Mouse (Mus musculus): ENCODE measurements around the gene Zfp866. TPM values are rescaled to one million over a fixed set of nuclear protein-coding genes. Genes with fewer than 3 reads are reported as not detected.

Zfp866 gene
- 1.4 and 1.5 TPM in 2 replicates for polyA plus RNA-seq (2012)

DNA sequence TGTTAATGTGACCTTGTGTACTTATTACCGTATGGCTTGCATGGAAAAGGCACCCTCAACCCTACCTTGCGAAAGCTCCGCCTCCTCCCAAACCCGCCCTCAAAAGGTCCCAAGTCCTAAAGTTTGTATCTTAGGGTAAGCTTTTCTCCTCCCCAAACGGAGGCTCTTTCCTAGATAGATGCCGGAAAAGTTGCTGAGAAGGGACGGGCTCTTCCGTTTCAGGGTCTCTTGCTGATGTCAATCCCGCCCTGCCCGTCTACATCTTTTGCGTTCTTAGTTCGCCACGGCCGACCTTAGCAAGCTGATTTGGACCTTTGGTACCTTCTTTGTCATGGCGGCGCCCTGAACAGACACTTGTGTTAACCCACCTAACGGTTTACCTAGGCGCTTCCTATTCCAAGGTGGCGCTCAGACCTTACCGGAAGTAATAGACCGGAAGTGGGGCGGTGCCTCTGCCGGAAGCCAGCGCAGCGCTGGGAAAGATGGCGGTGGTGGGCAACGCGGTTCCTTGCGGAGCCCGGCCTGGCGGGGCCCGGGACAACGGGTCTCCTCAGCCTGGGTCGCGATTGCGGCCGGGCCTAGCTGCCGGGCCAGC is at the start of gene Zfp866, which contains the start of gene Atp13a1:
TSS of gene Zfp866 (minus strand) at position 406 of the 595 bp plus-strand sequence.
TSS of gene Atp13a1 (plus strand) at position 391 of the 595 bp plus-strand sequence.
- no peak for TF ChIP-seq GATA1 (IDR thresholded peaks at IDR 0.05; ENCODE audit: low read length)

DNA sequence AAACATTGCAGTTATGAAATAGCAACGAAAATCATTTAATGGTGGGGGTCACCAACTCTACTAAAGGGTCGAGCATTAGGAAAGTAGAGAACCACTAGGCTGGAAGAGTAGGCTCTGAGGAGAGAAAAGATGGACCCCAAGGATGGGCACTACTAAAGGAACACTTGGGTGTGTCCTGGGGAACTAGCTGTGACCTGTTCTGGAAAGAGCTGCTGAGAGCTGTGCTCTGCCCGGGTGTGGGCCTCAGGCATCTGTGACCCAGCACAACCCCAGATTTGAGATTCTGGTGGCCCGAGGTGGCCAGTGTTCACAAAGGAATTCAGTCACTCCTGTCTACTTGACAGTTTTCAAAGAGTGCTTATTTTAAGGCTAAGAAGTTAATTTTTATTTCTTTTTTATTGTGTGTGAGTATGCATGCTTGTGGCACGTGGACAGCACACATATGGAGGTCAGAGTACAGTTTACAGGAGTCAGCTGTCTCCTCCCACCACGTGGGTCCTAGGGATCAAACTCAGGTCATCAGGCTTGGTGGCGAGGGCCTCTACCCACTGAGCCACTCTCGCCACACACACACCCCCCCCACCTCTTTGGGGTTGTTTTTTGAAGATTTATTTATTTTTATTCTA is 46.2 kb upstream of the Zfp866 start:
- no peak for TF ChIP-seq GATA1 (IDR thresholded peaks at IDR 0.05; ENCODE audit: low read length)

DNA sequence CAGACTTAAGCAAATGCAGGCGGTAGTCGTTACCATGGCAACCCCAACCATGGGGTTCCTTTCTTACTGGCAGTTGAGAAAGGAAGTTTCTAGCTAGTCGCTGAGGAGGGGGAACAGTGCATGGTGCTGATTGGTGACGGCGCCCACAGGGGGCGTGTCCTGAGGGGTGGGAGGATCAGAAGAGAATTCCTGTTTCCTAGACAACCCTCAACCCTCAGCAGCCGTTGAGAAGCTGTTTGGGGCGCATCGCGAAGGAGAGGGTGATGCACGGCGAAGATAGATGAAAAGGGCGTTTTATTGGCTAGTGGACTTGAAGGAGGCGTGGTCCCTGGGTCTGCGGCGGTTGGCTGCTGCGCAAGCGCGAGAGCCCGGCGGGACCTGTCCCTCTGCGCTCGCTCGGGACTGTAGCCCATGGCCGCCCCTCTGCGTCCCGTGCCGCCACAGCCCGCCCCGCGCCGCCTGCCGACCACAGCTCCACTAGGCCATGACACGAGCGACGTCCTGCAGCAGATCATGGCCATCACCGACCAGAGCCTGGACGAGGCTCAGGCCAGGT is 41.4 kb upstream of the Zfp866 start, which contains the start of gene Pbx4:
TSS of gene Pbx4 (plus strand) at position 194 of the 556 bp plus-strand sequence.
- no peak for TF ChIP-seq GATA1 (IDR thresholded peaks at IDR 0.05; ENCODE audit: low read length)

DNA sequence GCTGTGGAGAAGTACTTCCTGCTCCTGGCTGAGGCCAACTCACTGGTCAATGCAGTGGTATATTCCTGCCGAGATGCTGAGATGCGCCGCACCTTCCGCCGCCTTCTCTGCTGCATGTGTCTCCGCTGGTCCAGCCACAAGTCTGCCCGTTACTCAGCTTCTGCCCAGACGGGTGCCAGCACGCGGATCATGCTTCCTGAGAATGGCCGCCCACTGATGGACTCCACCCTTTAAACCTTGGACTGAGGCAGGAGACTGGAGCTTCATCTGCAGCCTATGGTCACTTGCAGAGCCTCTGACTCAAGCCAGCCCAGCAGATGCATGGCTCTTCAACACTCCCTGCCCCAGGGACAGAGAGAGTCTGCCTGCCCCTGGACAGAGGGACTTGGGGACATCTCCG is 35.4 kb upstream of the Zfp866 start:
- TF ChIP-seq GATA1 (IDR thresholded peaks at IDR 0.05; ENCODE audit: low read length): no peak

DNA sequence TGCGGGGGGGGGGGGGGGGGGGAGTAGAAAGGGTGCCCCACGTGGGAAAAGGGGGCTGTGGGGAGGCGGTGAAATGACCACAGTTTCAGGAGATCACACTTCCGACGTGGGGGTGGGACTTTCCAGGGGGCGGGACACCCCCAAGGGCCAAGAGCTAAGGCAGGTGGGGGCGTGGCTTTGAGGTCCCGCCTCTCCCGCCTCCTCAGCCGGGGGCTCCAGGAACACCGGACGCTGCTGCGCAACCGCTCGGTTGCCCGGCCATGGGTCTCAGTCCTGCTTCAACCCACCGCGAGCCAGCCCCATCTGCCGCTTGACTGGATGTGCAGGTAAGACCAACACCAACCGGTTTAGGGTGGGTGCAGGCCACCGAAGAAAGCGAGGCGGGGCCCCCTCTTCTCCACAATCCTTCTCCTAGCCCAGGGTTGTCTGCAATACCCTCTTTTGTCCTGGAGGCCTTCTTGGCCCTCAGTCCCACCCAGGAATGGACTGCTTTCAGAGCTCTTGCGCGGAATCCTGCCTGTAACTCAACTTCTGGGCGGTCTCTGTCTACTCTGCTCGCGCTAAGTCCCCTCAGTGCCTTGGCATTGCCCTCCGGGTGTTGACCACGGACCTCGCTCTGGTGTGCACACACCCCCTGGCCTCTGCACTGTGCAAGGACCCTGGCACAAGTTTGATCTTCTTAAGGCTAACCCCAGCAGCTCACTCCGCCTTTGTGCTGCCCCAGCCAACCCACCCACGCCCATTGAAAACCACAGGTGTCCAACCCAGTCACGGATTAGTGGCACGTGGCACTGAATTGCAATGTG is 31.6 kb upstream of the Zfp866 start, which contains the start of gene Lpar2:
TSS of gene Lpar2 (plus strand) at position 44 of the 806 bp plus-strand sequence.
- TF ChIP-seq GATA1 (IDR thresholded peaks at IDR 0.05; ENCODE audit: low read length): no peak

DNA sequence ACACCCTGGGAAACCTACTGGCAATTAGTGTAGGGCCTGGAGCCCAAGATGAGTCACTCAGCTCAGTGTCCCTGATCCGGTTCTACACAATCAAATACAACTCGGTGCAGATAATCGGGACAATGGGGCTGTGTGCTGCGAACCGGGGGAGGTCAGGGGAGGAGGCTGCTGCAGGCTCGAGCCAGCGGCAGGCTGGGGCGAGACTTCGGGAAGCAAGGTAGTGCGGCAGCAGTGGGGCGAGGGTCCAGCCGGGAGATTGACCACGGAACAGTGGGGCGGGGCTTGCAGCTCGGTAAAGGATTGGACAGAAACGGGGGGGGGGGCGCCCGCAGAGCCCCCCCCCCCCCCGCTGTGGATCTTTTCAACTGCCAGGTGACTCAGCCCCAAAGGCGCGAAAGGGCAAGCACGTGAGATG is 31.0 kb upstream of the Zfp866 start:
- TF ChIP-seq GATA1 (IDR thresholded peaks at IDR 0.05; ENCODE audit: low read length): no peak

DNA sequence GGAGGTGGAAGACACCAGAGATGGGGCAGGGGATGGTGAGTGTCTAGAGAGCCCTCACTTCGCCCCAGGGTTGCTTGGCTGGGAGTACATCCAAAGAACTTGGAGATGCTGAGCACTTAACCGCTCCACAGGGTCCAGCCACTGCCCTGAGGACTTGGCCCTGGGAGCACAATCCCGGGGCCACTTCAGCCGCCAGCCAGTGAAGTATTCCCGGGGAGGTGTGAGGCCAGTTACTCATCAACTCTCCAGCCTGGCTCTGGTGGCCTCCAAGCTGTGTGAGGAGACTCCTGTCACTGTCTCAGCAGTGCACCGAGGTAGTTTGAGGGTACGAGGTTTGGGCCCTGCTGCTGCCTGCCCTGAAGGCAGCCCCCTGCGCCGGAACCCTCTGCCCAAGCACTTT is 29.5 kb upstream of the Zfp866 start:
- TF ChIP-seq GATA1 (IDR thresholded peaks at IDR 0.05; ENCODE audit: low read length): no peak

DNA sequence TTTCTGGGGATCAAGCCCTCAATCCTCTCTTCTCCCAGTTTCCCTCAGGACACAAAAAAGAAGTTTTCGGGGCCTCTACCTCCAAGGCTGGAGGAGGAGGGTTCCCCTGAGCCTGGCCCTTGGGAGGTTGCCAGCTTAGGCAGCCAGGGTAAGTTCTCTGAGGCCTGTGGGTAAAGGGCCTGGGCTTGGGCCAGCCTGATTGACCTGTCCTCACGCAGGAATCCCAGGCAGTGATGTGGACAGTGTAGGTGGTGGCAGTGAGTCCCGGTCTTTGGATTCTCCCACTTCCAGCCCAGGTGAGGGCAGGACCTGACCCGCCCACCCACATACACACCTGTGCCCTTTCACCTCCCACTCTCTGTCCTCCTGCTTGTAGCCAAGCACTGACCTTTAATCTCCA is 24.4 kb upstream of the Zfp866 start:
- no peak for TF ChIP-seq GATA1 (IDR thresholded peaks at IDR 0.05; ENCODE audit: low read length)

DNA sequence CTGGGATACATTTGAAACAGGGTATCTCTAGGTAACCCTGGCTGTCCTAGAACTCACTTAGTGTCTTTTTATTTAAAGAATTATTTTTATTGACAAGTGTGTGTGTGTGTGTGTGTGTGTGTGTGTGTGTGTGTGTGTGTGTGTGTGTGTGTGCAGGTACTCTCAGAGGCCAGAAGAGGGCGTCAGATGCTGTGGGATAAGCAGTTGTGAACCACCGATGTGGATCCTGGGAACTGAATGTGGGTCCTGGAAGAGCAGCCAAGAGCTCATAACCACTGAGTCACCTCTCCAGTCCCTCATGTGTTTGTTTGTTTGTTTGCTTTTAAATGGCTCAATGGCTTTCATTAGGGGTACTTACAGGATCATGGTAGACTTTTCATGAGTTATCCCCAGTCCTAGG is 23.9 kb upstream of the Zfp866 start:
- TF ChIP-seq GATA1 (IDR thresholded peaks at IDR 0.05; ENCODE audit: low read length): no peak

DNA sequence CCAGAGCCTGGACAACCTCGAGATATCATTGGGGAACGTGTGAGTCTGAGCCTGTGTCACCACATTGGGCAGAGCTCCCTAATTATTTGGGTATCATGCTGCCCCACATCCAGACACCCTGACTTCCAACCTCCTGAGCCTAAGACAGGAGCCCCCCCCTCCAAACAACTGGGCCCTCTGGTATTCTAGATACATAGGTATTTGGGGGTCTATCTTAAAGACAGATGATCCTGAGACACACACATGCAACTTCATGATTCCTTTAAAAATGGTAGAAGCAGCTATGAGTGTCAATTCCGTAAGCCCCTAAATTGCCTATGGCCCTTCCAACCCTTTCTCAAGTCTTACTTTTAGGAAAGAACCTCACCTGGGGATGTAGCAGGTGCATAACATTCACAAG is 18.8 kb upstream of the Zfp866 start:
- no peak for TF ChIP-seq GATA1 (IDR thresholded peaks at IDR 0.05; ENCODE audit: low read length)

DNA sequence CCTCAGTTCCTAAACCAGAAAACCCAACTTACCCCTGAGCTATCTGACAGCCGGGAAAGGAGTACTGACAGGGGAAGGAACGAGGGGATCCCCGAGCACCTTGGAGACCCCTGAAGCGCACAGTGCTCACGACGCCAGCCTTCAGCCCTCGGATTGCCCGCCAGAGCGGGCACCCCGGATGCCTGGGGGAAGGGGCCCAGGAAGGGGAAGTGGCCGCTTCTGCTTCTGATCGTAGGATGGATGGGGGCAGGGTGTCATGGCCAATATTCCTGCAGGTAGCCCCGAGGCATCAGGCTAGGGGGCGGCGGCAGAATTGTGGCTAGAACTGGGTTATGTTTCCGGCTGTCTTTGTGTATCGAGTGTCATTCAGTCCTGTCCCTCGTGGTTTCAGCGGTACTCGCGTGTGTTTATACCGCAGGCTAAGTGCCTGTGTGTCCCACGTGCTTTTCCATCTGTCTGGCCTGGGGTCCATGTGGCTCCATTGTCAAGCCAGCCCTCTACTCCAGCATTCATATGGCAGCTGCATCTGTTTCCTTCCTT is 18.0 kb upstream of the Zfp866 start:
- TF ChIP-seq GATA1 (IDR thresholded peaks at IDR 0.05; ENCODE audit: low read length): no peak

DNA sequence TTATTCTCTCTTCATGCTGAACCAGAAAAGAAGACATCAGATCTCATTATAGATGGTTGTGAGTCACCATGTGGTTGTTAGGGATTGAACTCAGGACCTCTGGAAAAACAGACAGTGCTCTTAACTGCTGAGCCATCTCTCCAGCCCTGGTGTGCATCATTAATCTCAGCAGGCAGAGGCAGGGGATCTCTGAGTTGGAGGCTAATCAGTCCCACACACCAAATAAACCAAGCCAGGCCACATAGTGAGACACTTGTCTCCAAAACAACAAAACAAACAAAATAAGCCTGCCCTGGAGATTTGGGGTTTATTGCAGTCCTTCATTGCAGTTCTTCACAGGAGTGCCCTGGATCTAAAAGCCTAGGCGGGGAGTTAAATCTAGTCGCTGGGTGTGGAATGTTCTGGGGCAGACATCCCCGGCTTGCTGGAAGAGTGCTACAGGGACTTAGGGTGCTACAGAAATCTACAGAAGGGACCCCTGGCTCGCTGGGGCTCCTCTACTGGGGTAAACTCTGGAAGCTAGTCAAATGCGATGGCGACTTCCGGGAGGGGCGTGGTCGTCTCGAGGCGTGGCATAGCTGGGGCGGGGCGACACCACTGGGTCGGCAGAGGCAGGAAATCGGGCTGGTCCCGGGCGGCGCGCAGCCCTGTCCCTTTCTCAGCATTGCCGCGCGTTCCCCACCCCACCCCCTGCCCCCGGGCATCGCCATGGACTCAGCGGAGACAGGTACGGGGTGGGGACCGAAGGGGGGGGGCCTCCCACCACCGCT is 17.3 kb upstream of the Zfp866 start, which contains the start of gene Gmip:
TSS of gene Gmip (plus strand) at position 586 of the 770 bp plus-strand sequence.
- no peak for TF ChIP-seq GATA1 (IDR thresholded peaks at IDR 0.05; ENCODE audit: low read length)

DNA sequence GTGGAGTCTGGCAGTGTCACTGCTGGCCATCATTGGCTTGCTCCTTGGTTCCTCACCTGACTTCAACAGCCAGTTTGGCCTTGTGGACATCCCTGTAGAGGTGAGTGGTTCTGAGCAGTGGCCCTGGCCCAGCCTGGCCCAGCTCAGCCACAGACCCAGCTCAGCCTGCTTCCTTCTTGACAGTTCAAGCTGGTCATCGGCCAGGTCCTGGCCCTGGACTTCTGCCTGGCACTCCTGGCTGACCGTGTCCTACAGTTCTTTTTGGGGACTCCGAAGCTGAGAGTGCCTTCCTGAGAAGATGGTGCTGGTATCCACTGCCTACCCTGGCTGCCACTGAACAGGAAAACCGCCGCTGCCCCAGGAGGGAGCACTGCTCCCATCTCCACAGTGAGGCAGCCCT is 16.3 kb upstream of the Zfp866 start:
- no peak for TF ChIP-seq GATA1 (IDR thresholded peaks at IDR 0.05; ENCODE audit: low read length)

DNA sequence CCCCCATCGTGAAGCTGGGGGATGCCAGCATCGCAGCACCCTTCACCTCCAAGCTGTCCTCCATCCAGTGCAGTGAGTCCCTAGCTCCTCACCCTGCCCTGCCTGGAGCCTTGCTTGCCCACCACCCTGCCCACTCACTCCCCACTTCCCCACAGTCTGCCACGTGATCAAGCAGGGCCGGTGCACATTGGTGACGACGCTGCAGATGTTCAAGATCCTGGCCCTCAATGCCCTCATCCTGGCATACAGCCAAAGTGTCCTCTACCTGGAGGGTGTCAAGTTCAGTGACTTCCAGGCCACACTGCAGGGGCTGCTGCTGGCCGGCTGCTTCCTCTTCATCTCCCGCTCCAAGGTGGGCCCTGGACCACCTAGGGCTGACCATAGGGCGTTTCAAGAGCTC is 14.5 kb upstream of the Zfp866 start:
- no peak for TF ChIP-seq GATA1 (IDR thresholded peaks at IDR 0.05; ENCODE audit: low read length)

DNA sequence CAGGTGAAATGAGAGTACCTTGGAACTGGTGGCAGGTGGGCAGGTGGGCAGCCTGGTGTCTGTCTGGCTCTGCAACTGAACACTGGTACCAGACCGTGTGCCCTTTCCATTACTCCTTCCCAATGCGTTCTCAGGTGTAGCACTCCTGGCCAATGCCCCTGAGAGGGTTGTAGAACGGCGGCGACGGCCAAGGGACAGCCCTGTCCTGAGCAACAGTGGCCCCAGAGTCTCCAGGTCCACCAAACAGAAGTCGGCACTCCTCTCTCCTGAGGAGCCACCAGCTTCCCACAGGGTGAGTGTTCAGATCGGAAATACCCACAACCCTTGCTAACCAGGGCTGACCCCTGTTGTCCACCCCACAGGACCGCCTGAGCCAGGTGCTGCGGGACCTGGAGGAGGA is 14.1 kb upstream of the Zfp866 start:
- no peak for TF ChIP-seq GATA1 (IDR thresholded peaks at IDR 0.05; ENCODE audit: low read length)
